Mouse (Mus musculus): ENCODE results near the gene Pde4c. TPM values are rescaled to one million over a fixed set of nuclear protein-coding genes. Genes with fewer than 3 reads are reported as not detected.

Gene Pde4c
- 1 to 10 TPM; 3.8 to 4.3 TPM for total RNA-seq (2023)

GRCm38 (mm10) chr8:70723486-70724210, at the start of gene Pde4c:
Gene Pde4c (plus strand): TSS chr8:70723720.

GRCm38 (mm10) chr8:70698310-70699109, 25.0 kb upstream of the Pde4c start, which contains the start of gene Jund:
Gene Jund (plus strand): TSS chr8:70698949.

GRCm38 (mm10) chr8:70703287-70703686, 20.2 kb upstream of the Pde4c start, which contains the start of gene Iqcn:
Gene Iqcn (plus strand): TSS chr8:70703457.

GRCm38 (mm10) chr8:70718297-70718696, 5.2 kb upstream of the Pde4c start, which contains the start of gene Gm3336:
Gene Gm3336 (plus strand): TSS chr8:70718543.

GRCm38 (mm10) chr8:70754043-70754870, 30.7 kb downstream of the Pde4c start, which contains the start of gene Rab3a:
Gene Rab3a (plus strand): TSS chr8:70754679.

GRCm38 (mm10) chr8:70760775-70761406, 37.4 kb downstream of the Pde4c start, which contains the start of gene Mpv17l2:
Gene Mpv17l2 (minus strand): TSS chr8:70760946.

GRCm38 (mm10) chr8:70776496-70777444, 53.2 kb downstream of the Pde4c start, which contains the start of gene Pik3r2:
Gene Pik3r2 (minus strand): TSS chr8:70776713.

Other genes with a start within 250 kb of the Pde4c start
- gene Klhl26, start 246.8 kb upstream of the Pde4c start, total RNA-seq (2023), result 10 to 100 TPM in 1 of 2 experiments, 1 to 10 TPM in 1; 8.7 to 11.8 TPM
- gene Tmem59l, start 236.4 kb upstream of the Pde4c start, total RNA-seq (2023), result not detected
- under 1 TPM in 1 of 2 experiments, not detected in 1; 0.44 TPM for gene Crlf1, start 230.6 kb upstream of the Pde4c start, total RNA-seq (2023)
- gene Rex1bd, start 217.0 kb upstream of the Pde4c start, total RNA-seq (2023), result 10 to 100 TPM; 37.6 to 48.4 TPM
- gene Uba52, start 212.9 kb upstream of the Pde4c start, total RNA-seq (2023), result 1,000 to 10,000 TPM; 2,722 to 2,902 TPM
- gene Fkbp8, start 196.0 kb upstream of the Pde4c start, total RNA-seq (2023), result 100 to 1,000 TPM; 269 TPM
- 10 to 100 TPM; 60.6 to 70.4 TPM for gene Kxd1, start 195.8 kb upstream of the Pde4c start, total RNA-seq (2023)
- gene Ell, start 184.3 kb upstream of the Pde4c start, total RNA-seq (2023), result 10 to 100 TPM; 28.8 to 33.6 TPM
- 10 to 100 TPM; 91.5 to 93.5 TPM for gene Isyna1, start 129.3 kb upstream of the Pde4c start, total RNA-seq (2023)
- 10 to 100 TPM; 41.8 to 66.9 TPM for gene Ssbp4, start 114.8 kb upstream of the Pde4c start, total RNA-seq (2023)
- 1 to 10 TPM; 7.7 to 7.8 TPM for gene Lrrc25, start 107.6 kb upstream of the Pde4c start, total RNA-seq (2023)
- not detected for gene Gdf15, start 91.3 kb upstream of the Pde4c start, total RNA-seq (2023)
- gene Pgpep1, start 63.3 kb upstream of the Pde4c start, total RNA-seq (2023), result 10 to 100 TPM; 14.3 to 16.2 TPM
- gene Lsm4, start 50.5 kb upstream of the Pde4c start, total RNA-seq (2023), result 100 to 1,000 TPM; 114 to 117 TPM
- 1,000 to 10,000 TPM; 1,149 to 1,767 TPM for gene Jund, start 24.8 kb upstream of the Pde4c start, total RNA-seq (2023)
- 10 to 100 TPM; 19.0 to 55.4 TPM for gene Iqcn, start 20.3 kb upstream of the Pde4c start, total RNA-seq (2023)
- not detected for gene Gm3336, start 5.2 kb upstream of the Pde4c start, total RNA-seq (2023)
- gene Rab3a, start 31.0 kb downstream of the Pde4c start, total RNA-seq (2023), result 10 to 100 TPM; 11.7 to 14.5 TPM
- 10 to 100 TPM; 24.5 to 25.5 TPM for gene Mpv17l2, start 37.2 kb downstream of the Pde4c start, total RNA-seq (2023)
- 10 to 100 TPM; 26.3 to 27.3 TPM for gene Pik3r2, start 53.0 kb downstream of the Pde4c start, total RNA-seq (2023)
- gene Mast3, start 81.3 kb downstream of the Pde4c start, total RNA-seq (2023), result 100 to 1,000 TPM; 196 to 209 TPM
- under 1 TPM in 1 of 2 experiments, not detected in 1; 0.55 TPM for gene Il12rb1, start 84.7 kb downstream of the Pde4c start, total RNA-seq (2023)
- 10 to 100 TPM; 22.2 to 25.6 TPM for gene Arrdc2, start 116.0 kb downstream of the Pde4c start, total RNA-seq (2023)
- not detected for gene Kcnn1, start 139.5 kb downstream of the Pde4c start, total RNA-seq (2023)
- gene Ccdc124, start 150.2 kb downstream of the Pde4c start, total RNA-seq (2023), result 10 to 100 TPM; 40.9 to 42.3 TPM
- gene Slc5a5, start 169.0 kb downstream of the Pde4c start, total RNA-seq (2023), result not detected
- 1,000 to 10,000 TPM; 3,871 to 4,029 TPM for gene Rpl18a, start 173.7 kb downstream of the Pde4c start, total RNA-seq (2023)
- gene Map1s, start 182.2 kb downstream of the Pde4c start, total RNA-seq (2023), result 10 to 100 TPM; 64.6 to 71.3 TPM